Mouse (Mus musculus): ENCODE data around the gene Hnrnpm. TPM values are rescaled to one million over a fixed set of nuclear protein-coding genes. Genes with fewer than 3 reads are reported as not detected.
"Not testable (repeated sequence)": the region's sequence is repeated elsewhere in the genome, so short reads cannot be mapped to it uniquely, and the experiment has no call there.

The Hnrnpm gene
- 100 to 1,000 TPM; 130 to 158 (median 141) TPM for total RNA-seq (2022)

- DNase-seq = no peak
Measured at GRCm38 (mm10) chr17:33686760-33687159, at the start of gene Hnrnpm. TSS of gene Hnrnpm (minus strand) at chr17:33686860.

DNA sequence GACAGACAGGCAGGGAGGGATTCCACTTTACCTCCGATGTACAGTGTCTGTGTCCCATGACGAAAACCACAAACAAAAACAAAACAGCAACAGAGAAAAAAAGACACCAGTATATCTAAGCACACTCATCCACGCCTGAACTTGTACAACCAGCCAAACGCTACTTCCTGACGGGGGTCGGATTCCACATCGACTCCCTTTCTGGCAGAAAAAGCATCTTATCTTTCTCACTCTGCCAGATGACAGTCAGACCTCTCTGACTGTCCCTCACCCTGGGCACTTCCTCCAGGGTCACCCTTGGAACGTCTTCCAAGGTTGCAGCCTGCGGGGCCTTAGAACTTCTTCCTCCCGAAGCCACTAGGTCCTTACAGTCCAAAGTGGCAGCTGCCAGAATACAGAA is 46.9 kb upstream of the Hnrnpm start:
- not testable (repeated sequence) for DNase-seq

- not testable (repeated sequence) for DNase-seq
Measured at GRCm38 (mm10) chr17:33732556-33733083, 46.0 kb upstream of the Hnrnpm start.

- no peak for DNase-seq
Measured at GRCm38 (mm10) chr17:33729215-33729614, 42.6 kb upstream of the Hnrnpm start.

GRCm38 (mm10) chr17:33728396-33728795 is 41.7 kb upstream of the Hnrnpm start:
- no peak for DNase-seq

DNA sequence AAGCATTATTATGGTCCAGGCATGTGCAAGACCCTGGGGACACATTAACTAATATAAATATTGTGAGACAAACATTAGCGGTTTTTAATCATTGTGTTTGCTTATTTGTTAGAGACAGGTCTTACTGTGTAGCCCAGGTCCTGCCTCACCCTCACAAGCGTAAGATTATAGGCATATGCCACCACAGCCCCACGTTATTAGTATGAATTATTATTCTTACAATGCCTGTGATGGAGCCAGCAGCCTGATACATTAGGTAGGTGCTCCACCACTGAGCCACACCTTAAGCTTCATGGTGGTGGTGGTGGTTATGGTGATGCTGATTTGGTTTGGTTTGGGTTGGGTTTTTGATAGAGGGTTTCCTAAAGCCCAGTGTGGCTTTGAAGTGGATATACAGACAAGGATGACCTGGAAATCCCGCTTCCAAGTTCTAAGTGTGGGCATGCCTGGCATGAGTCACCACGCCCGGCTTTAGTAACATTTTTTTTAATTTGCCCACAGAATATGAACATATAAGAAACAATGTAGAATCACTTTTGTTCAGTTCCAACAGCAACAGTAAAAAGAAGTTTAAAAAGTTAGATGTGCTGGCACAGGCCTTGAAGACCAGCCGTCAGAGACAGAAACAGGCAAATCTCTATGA is 33.2 kb upstream of the Hnrnpm start:
- no peak for DNase-seq

GRCm38 (mm10) chr17:33718944-33719725 is 32.5 kb upstream of the Hnrnpm start:
- DNase-seq = no peak

DNA sequence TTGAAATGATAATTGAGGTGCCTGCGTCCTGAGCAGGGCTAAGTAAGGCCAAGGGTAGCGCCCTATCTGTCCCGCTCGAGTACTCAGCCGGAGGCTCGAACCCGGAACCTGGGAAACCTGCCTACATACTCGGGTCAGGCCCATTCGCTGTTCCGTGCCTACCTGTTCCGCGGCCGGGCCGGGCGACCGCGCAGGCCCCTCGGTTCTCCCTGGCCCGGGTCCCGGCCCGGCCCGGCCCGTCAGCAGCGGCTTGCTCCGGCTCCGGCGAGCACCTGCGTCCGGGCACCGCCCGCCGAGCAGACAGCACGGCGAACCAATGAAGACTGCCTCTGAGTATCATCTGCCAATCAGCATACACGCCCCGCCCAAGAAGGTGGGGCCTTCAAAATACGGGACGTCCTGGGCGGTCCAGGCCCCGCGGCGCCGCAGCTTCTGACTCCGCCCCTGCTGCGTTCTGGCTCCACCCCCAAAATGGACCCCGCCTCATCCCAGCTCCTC is 31.8 kb upstream of the Hnrnpm start, which contains the start of gene March2:
March2 (minus strand) TSS at position 287 of the 498 bp plus-strand sequence.
- DNase-seq = peak; percentile 98

GRCm38 (mm10) chr17:33717982-33718381 is 31.3 kb upstream of the Hnrnpm start:
- DNase-seq = no peak

GRCm38 (mm10) chr17:33717246-33717645 is 30.6 kb upstream of the Hnrnpm start:
- DNase-seq = no peak

GRCm38 (mm10) chr17:33714779-33715178 is 28.1 kb upstream of the Hnrnpm start:
- DNase-seq = no peak

GRCm38 (mm10) chr17:33713271-33713670 is 26.6 kb upstream of the Hnrnpm start:
- DNase-seq = no peak

DNA sequence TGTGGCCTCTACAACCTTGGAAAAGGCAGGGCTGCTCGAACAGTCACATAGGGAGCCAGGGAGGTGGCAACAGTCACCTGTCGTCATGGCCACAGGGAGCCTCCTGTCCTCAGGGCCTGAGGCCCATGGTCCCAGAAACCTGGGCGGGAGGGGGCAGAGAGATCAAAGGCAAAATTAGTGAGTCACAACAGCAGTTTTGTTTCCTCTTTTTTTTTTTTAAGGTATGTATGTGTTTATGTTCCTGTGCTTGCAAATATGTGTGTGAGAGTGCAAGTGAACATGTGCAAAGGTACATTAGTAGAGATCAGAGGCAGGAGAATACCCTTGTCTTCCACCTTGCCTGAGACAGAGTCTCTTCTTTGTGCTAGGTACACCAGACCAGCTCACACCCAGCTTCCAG is 23.2 kb upstream of the Hnrnpm start:
- DNase-seq = no peak

GRCm38 (mm10) chr17:33703091-33703490 is 16.4 kb upstream of the Hnrnpm start:
- no peak for DNase-seq

DNA sequence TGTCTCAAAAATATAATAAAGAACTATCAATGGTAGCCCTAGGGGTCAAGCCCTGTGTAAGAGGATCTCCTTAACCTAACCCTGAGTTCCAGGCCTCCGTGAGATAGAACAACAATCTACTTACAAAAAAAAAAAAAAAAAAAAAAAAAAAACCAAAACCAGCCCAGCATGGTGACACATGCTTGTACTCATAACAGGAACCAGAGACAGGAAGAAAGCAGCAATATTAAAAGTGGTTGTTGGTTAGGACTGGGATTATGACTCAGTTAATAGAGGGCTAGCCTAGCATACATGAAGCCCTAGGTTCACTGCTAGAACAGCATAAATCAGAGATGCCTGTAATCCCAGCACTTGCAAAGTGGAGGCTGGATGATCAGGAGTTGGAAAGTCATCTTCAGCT is 15.5 kb upstream of the Hnrnpm start:
- DNase-seq = no peak

DNA sequence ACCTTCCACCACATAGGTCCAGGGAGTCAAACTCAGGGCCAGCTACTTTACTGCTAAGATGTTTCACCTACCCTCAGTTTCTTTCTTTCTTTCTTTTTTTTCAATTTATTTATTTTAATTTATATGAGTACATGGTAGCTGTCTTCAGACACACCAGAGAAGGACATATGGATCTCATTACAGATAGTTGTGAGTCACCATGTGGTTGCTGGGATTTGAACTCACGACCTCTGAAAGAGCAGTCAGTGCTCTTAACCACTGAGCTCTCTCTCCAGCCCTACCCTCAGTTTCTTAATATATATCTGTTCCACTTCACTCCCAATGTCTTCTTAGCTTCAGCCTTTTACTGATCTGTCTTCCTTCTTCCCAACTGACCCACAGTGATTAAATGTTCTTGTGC is 8.8 kb upstream of the Hnrnpm start:
- DNase-seq = no peak

DNA sequence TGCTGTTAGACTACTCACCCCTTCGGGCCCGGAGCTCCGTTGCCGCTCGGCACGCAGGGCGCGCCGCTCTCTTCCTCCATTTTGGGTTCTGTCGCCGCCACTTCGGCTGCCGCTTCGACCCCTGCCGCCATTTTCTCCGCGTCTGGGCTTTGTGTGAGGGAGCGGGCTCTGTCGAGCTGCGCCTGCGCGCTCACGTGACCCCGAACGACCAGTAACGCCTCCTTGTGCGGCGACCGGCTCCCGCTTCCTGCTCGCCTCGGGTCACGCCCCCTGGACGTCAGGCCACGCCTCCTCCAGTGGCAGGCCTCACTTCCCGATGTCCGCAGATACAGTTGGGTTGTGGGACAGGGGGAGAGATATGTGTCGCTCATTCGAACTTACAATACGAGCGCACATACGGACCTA is 1.4 kb downstream of the Hnrnpm start:
- peak; percentile 97 for DNase-seq

GRCm38 (mm10) chr17:33684671-33685231 is 1.9 kb downstream of the Hnrnpm start:
- peak; percentile 59 for DNase-seq

- DNase-seq = no peak
Measured at GRCm38 (mm10) chr17:33681767-33682166, 4.9 kb downstream of the Hnrnpm start.

DNA sequence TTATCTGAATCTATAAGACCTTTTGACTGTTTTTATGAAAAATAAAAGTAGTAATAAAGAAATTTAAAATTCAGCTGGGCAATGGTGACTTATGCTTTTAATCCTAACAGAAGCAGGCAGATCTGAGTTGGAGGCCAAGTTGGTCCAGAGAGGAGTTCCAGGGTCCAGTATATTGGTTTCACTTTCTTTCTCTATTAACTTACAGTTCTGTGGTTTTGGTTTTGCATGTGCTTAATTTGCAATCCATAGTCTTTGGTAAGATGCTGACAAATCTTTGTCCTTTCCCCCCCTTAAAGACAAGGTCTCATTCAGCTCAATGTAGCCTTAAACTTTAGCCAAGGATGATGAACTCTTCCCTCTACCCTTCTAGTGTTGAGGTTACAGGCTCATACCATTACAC is 7.9 kb downstream of the Hnrnpm start:
- no peak for DNase-seq

GRCm38 (mm10) chr17:33676086-33676485 is 10.6 kb downstream of the Hnrnpm start:
- DNase-seq = no peak

- no peak for DNase-seq
Measured at GRCm38 (mm10) chr17:33675452-33675851, 11.2 kb downstream of the Hnrnpm start.

DNA sequence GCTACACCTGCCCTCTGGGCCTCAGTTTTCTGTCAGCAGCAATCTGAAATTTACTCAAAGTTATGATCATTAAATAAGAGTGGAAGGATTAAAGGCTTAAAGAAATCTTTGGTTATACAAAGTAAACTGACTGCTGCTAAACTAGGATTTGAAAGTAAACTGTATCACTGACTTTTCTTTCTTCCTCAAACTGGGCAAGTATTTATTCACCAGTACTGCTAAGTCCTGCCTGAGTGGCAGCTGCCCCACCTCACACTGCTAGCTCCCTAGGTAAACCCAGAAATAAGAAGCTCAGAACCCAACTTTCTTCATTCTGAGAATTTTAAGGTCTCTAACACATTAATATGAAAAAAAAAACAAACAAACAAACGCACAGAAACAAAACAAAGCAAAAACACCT is 12.8 kb downstream of the Hnrnpm start:
- DNase-seq = no peak
